Mouse (Mus musculus): ENCODE data around the gene Yme1l1. TPM values are rescaled to one million over a fixed set of nuclear protein-coding genes. Genes with fewer than 3 reads are reported as not detected.

The Yme1l1 gene
- 46.0 and 46.4 TPM in 2 replicates for polyA plus RNA-seq (2012; ENCODE audit: insufficient read depth, insufficient read length, missing spikeins)

DNA sequence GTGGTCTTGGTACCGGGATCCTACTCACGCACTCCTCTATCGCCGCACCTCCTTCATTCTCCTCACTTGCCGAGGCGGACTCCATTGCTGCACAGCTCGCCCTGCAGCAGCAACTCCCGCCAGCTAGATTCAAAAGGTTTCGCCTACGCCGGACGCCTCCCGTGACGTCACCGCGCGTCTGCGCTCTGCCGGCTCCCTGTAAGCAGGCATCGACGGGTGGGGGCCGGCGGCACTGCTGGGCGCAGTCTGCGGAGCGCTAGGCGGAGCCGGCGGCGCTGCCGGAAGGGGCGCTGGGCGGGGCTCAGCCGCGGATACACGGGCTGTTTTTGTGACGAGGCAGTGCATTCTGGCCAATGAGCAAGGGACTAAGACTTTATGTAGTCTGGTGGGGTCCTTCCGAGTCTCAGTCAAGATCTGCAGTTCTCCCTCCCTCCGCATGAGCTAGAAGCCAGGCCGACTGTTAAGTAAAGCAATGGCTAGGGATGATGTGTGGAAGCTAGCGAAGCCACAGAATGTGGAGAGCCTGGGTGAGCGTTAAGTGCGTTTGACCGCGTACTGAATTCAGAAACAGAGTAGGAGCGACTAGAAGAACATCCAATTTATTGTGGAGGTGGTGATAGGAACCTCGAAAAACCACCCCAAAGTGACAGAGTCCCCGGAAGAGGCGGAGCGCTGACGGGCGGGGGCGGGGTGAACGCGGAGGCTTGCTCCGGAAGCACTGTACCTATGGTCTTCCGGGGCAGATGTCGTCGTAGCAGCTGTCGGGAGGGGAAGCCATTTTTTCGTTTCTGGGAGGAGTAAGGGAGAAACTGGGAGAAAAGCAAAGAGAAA, at the start of gene Yme1l1, which contains the start of gene Mastl:
Gene Yme1l1, plus strand, starts transcription at position 593 of the 831 bp plus-strand sequence.
Gene Mastl, minus strand, starts transcription at position 248 of the 831 bp plus-strand sequence.
- peaks cover 10% of the 10 kb centered on the region for H3K4me1 ChIP-seq (ENCODE audit: control insufficient read depth, insufficient read depth, insufficient read length, low read length)
- peak within 1 kb of the TSS; percentile 87 for H3K4me3 ChIP-seq (ENCODE audit: insufficient read depth, low read depth, low read length)

DNA sequence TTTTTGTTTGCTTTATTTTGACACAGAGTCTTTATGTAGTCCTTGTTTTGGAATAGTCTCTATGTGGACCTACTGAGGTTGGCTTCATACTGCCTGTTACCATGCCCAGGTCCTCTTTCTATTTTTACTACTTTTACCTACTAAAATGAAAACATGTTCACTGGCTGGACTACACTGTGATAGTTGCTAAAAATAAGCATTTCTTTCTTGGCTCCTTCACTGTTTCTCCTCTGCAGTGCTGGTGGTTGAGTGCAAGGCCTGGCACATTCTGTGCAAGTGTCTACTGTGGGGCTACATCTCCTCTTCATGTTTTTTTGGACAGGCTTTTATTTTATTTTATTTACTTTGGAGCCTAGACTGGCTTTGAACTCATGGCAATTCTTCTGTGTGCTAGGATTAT, 36.6 kb upstream of the Yme1l1 start:
- Histone ChIP-seq H3K4me3 (ENCODE audit: insufficient read depth, low read depth, low read length) (no peak overlapping the region), H3K4me1 (ENCODE audit: control insufficient read depth, insufficient read depth, insufficient read length, low read length) (no peaks in the 10 kb centered on the region), H3K27ac (replicated peaks; ENCODE audit: low read depth, low read length) (no peak overlapping the region)

More for the DNA sequence above, at the start of gene Yme1l1, which contains the start of gene Mastl:
- peak within 1 kb of the TSS; percentile 100 for H3K27ac ChIP-seq (replicated peaks; ENCODE audit: low read depth, low read length)

DNA sequence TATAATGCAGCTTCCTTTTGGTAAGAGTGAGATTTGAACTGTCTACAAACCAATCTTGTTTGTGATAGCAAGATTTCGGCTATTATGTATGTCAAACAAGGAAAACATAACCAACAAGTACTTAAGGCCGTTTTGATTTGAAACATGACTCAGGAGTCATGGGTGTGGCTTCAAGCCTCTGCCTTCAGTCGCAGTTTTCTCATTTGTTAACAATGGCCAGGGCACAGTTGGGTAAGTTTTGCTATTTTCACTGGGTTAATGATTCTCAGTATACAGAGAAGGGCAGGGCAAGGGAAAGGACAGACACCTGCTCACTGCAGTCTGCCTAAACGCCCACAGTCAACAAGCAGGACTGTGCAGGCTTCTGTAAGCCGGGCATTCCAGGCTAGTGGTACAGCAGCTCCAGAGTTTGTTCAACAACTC, 959 bp upstream of the Yme1l1 start:
- Histone ChIP-seq H3K4me3 (ENCODE audit: insufficient read depth, low read depth, low read length) (peak overlapping the region; percentile 64), H3K27ac (replicated peaks; ENCODE audit: low read depth, low read length) (no peak overlapping the region), H3K4me1 (ENCODE audit: control insufficient read depth, insufficient read depth, insufficient read length, low read length) (peaks cover 10% of the 10 kb centered on the region)

DNA sequence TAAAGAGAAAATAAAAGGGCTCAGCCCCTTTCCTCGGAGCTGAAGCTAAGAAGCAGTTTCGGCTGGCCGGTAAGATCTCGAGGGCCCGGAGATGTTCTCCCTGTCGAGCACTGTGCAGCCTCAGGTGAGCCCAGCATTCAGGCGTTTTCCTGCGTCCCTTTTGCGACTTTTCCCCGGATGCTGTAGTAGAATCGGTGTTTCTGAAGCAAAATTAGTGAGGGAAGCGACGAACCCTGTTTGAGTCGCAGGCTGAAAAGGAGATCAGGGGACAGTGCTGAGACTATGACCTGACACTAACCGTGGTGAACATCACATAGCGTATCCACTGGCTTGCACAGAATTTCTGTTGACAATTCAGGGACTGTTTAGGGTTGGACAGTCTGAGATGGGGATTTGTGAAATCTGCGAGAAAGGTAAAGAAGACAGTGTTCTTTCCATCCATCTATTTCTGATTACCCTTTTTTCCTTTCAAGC, 476 bp downstream of the Yme1l1 start:
- Histone ChIP-seq H3K4me1 (ENCODE audit: control insufficient read depth, insufficient read depth, insufficient read length, low read length) (peaks cover 10% of the 10 kb centered on the region), H3K27ac (replicated peaks; ENCODE audit: low read depth, low read length) (peak overlapping the region; percentile 85), H3K4me3 (ENCODE audit: insufficient read depth, low read depth, low read length) (peak overlapping the region; percentile 87)

DNA sequence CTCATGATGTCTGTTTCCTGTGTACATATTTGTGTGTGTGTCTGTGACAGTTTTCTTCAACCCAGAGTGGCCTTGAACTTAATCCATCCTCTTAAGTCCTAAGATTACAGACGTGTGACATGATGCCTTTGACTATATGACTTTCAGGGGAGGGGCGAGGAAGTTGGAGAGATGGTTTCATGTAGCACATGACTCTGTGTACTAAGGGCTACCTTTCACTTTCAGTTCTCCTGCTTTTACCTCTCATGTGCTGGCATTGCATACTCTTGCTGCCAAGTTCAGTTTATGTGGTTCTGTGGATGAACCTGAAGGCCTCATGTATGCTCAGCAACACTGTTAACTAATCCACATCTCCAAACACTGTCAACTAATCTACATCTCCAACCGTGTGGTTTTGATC, 16.1 kb downstream of the Yme1l1 start:
- Histone ChIP-seq H3K27ac (replicated peaks; ENCODE audit: low read depth, low read length) (no peak overlapping the region), H3K4me3 (ENCODE audit: insufficient read depth, low read depth, low read length) (no peak overlapping the region), H3K4me1 (ENCODE audit: control insufficient read depth, insufficient read depth, insufficient read length, low read length) (no peaks in the 10 kb centered on the region)

DNA sequence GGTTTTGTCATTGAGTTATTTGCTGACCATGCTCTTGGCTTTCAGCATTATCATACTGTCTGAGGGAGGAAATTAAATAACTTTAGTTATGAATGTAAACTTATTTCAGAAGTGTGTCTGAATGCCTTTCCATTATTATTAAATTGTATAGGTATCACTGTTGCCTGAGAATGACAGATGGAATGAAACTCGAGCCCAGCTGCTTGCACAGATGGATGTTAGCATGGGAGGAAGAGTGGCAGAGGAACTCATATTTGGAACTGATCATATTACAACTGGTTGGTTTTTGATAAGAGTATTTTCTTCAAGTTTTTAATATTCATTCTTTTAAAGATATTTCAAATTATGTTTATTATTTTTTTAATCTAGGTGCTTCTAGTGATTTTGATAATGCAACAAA, 38.2 kb downstream of the Yme1l1 start:
- Histone ChIP-seq H3K27ac (replicated peaks; ENCODE audit: low read depth, low read length) (no peak overlapping the region), H3K4me1 (ENCODE audit: control insufficient read depth, insufficient read depth, insufficient read length, low read length) (no peaks in the 10 kb centered on the region), H3K4me3 (ENCODE audit: insufficient read depth, low read depth, low read length) (no peak overlapping the region)

DNA sequence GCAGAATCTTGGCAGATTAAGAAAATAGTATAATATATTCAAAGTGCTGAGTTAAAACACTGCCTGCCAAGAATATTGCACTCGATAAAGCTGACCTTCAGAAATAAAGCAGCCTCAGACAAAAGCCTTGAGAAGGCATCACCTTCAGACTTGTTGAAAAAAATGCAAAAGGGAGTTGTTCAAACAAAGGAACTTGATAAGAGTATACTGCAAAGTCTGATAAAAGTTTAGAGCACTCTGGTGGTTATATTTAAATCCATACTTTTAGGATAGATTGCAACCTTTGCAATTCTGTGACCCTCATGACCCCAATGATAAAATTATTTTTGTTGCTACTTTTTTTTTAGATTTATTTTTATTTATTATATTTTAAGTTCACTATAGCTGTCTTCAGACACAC, 44.9 kb downstream of the Yme1l1 start:
- H3K4me3 ChIP-seq (ENCODE audit: insufficient read depth, low read depth, low read length) = no peak overlapping the region
- H3K27ac ChIP-seq (replicated peaks; ENCODE audit: low read depth, low read length) = no peak overlapping the region
- no peaks in the 10 kb centered on the region for H3K4me1 ChIP-seq (ENCODE audit: control insufficient read depth, insufficient read depth, insufficient read length, low read length)

DNA sequence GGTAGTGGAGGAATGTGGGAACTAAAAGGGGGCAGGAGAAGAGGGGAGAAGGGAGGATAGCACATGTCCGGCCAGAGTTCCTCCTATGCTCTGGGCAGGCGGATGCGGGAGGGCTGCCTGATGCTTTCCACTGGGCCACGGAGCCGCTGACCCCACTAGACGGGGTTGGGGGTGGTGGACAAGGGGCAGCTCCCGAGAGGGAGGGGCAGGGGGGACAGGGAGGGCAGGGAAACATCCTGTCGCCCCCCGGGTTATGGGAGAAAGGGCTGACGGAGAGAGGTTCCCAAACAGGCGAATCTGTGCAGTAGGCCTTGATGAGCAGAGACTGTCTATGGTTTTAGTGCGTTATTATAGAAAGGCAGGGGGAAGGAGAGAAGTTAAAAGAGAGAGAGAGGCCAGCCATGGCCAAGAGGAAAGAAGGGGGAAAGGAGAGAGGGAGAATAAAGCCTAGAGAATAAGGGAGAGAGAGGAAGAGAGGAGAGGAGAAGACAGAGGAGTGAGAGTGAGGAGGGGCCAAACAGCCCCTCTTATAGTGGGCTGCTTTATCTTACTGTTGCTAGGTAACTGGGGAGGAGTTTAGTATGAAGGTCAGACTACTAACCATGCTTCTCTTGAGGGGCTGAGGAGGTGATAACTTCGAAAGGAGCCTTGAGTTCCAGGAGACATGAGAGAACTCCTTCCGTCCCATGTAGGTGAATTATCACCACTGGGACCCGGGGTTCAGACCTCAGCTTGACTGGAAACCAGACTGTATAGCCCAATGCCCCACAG, 46.9 kb downstream of the Yme1l1 start:
- H3K4me3 ChIP-seq (ENCODE audit: insufficient read depth, low read depth, low read length) = no peak overlapping the region
- H3K4me1 ChIP-seq (ENCODE audit: control insufficient read depth, insufficient read depth, insufficient read length, low read length) = no peaks in the 10 kb centered on the region
- H3K27ac ChIP-seq (replicated peaks; ENCODE audit: low read depth, low read length) = no peak overlapping the region

DNA sequence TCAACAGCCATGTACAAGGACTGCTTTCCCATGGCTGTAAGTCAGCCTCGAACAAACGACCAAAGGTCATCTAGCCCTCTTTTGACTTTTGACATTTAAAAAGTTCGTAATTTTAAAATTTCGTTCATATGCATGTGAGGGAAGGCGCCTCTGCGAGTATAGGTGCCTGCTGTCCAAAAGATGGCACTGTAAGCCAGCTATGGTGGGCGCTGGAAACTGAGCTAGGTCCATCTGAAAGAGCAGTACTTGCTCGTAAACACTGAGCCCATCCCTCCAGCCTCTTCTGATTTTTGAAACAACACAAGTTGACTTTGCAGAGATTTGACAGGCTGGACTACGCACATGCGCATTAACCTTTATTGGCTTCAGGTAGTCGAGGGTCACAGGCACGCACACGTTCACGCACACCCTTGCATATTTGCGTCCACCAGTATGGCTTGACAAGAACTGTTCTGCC, 50.9 kb downstream of the Yme1l1 start, which contains the start of gene 4931423N10Rik:
Gene 4931423N10Rik, plus strand, starts transcription at position 407 of the 457 bp plus-strand sequence.
- no peak within 1 kb of the TSS for H3K27ac ChIP-seq (replicated peaks; ENCODE audit: low read depth, low read length)
- no peak within 1 kb of the TSS for H3K4me3 ChIP-seq (ENCODE audit: insufficient read depth, low read depth, low read length)
- H3K4me1 ChIP-seq (ENCODE audit: control insufficient read depth, insufficient read depth, insufficient read length, low read length) = no peaks in the 10 kb centered on the region

DNA sequence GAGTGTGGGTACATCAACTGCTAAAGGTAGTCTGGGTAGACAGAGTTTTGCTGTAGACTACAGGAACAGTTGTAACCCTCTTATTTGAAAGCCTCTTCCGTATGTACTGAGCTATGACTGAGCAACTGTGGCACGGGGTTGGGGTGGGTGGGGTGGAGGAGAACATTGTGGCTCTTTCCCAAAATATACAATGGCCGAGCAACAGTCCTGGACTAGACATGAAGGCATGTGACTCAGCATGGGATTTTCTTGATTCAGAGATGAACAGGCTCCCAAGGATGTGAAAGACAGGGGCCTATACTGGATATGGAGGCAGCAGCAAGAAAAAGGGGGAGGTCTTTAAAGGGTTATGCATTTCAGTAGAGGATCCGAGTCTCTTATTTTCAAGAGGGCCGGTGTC, 57.5 kb downstream of the Yme1l1 start:
- Histone ChIP-seq H3K4me3 (ENCODE audit: insufficient read depth, low read depth, low read length) (no peak overlapping the region), H3K4me1 (ENCODE audit: control insufficient read depth, insufficient read depth, insufficient read length, low read length) (no peaks in the 10 kb centered on the region), H3K27ac (replicated peaks; ENCODE audit: low read depth, low read length) (no peak overlapping the region)

DNA sequence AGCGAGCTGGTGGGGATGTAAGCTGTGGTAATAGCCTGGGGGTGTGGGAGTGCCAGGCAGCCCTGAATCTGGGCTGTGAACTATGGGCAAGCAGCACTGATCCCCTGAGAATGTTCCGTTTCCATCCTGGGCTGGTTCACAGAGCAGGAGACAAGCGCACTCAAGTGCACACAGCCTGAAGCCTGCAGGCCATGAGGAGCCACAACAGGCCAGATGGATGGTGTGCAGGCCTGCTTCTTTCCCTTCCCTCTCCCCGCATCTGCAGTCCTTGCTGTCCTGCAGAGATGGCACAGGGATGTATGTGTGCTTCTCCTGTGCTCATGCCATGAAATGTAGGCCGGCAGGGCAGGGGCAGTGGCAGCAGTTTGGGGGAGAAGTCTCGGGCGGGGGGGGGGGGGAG, 69.0 kb downstream of the Yme1l1 start:
- no peak overlapping the region for H3K27ac ChIP-seq (replicated peaks; ENCODE audit: low read depth, low read length)
- H3K4me3 ChIP-seq (ENCODE audit: insufficient read depth, low read depth, low read length) = no peak overlapping the region
- no peaks in the 10 kb centered on the region for H3K4me1 ChIP-seq (ENCODE audit: control insufficient read depth, insufficient read depth, insufficient read length, low read length)

DNA sequence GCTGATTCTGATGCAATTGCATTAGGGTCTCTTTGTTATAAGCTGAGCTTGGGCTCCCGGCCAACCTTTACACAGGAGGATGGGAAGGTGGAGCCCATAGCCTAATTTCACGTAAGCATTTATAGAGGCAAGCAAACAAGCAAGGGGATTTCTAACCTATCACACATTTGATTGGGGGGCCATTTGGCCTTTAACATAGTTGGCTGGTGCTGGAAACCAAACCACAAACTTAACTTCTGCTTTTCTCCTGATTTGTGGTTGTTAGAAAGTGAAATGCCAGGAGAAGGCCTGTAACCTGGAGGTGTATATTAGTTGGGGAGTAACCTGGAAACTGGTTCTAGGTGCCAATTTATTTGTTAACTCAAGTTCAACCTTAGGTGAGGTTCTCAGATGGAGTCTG, 72.3 kb downstream of the Yme1l1 start:
- H3K4me1 ChIP-seq (ENCODE audit: control insufficient read depth, insufficient read depth, insufficient read length, low read length) = no peaks in the 10 kb centered on the region
- no peak overlapping the region for H3K27ac ChIP-seq (replicated peaks; ENCODE audit: low read depth, low read length)
- H3K4me3 ChIP-seq (ENCODE audit: insufficient read depth, low read depth, low read length) = no peak overlapping the region

DNA sequence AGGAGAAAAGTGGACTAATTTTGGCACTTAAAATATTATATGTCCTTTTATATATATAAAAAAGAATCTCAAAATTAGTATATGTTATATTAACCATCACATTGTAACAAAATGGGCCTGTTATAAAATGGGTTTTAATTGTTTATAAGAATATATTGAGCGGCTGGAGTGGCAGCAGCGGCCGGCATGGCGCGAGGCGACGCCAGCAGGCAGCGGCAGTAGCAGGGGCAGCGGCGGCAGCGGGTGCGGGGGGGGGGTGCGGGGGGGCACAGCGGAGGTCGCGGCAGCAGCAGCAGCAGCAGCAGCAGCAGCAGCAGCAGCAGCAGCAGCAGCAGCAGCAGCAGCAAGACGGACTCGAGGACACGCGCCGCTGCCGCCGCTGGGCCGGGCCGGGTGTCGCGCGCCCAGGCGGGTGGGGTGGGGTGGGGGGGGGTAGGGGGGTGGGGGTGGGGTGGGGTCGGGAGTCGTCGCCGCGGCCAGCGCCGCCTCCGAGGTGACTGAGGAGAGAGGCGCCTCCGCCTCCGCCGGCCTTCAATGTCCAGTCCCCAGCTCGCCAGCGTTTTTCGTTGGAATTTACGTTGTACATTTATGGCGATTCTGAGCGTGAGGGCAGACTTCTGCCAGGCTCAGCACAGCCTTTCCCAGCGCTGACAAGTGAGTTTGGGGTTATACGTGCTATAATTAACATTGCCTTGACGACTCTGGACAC, 78.0 kb downstream of the Yme1l1 start:
- no peaks in the 10 kb centered on the region for H3K4me1 ChIP-seq (ENCODE audit: control insufficient read depth, insufficient read depth, insufficient read length, low read length)
- peak overlapping the region; percentile 25; the same call in 1 of the 2 replicates for H3K4me3 ChIP-seq (ENCODE audit: insufficient read depth, low read depth, low read length)
- H3K27ac ChIP-seq (replicated peaks; ENCODE audit: low read depth, low read length) = no peak overlapping the region
